Mouse (Mus musculus): Measurements from ENCODE around the gene 4930432M17Rik.

The 4930432M17Rik gene

DNA sequence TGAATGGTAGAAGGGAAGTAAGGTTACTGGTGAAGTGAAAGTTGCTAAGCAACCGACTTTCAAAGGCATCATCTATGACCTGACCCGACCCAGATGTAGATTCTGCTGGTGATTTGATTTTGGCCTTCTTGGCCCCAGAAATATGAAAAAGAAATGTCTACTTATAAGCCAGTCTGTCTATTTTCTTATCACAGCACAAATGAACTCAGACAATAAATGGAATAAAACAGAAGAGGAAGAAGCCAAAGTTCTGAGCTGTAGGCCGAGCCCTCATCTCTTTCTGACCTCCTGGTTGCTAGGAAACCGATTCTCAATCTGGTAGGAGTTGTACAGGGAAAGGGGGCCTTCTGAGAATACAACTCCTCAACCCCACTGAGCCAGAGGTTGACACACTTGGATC, at the start of gene 4930432M17Rik:
Gene 4930432M17Rik (plus strand): TSS at position 301 of the 400 bp plus-strand sequence.
- in situ Hi-C loops (cut with MboI, MseI) = no loop called here

DNA sequence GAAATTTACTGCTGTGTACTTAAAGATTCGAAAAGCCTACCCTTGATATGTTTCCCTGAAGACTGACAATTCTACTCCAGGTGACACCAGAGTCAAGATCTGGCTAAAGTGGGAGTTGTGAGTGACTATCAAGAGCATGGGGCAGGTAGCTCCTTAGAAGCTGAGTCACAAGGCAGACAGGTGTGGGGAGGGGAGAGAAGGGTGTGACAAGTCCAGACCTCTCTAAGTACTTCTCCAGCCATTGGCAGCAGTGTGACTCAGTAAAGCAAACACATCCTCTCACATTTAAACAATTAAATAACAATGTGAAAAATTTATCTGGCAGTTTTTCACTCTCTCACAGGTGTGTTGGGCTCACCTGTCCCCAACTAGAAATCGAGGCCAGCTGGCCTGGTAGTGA, 44.9 kb upstream of the 4930432M17Rik start:
- in situ Hi-C loops (cut with MboI, MseI) = no loop called here

DNA sequence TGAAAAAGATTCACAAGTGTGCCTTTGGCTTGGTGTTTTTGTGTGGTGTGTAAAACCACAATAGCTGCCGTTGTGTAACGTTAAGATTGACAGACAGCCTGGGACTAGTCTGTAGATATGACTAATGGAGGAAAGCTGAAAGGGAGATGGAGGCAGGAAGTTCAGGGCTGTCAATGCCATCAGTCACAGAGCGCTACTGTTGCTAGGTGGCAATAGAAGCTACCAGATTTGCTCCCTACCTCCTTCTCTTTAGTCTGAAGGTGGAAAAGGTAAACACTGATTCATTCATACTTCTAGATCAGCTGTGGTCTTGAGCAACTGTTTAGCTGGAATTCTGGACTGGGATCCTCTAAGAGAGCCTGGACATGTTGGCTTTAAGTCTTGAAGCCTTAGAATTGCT, 44.3 kb upstream of the 4930432M17Rik start:
- in situ Hi-C loops (cut with MboI, MseI) = no loop called here

DNA sequence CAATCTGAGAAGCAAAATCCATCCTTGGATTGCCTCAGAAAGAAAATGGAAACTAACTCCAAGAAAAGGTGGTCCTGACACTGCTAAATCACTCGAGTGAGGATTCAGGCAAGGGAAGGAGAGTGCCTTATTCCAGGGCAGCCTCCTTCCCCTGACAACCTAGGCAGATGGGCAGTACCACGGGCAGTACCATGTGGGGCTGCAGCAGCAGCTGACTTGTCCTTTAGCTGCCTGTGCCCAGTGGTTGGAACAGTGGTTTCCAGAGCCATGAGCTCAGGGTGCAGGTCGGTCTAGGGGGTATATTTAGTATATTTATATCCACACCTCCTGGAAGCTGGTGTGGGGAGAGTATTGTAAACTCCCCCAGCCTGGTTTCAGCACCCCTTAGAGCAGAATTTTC, 42.3 kb upstream of the 4930432M17Rik start:
- in situ Hi-C loops (cut with MboI, MseI) = no loop called here

DNA sequence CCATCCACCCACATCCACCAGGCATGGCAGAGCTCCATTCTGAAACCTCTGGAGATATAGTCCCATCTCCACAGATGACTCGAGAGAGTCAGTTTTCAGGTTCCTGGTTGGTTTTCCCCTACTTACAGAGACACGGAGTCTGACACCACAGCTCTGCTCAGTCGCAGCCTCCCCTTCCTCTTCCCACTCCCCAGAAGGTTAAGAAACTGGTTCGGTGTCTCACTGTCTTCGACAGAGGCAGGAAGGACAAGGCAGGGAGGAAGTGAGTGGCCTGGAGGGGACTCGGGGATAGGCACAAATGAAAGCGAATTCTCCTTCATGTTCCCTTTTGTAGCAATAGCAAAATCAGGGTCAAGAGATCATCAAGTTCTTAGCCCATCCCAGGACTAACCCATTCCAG, 39.9 kb upstream of the 4930432M17Rik start:
- in situ Hi-C loops (cut with MboI, MseI) = no loop called here

DNA sequence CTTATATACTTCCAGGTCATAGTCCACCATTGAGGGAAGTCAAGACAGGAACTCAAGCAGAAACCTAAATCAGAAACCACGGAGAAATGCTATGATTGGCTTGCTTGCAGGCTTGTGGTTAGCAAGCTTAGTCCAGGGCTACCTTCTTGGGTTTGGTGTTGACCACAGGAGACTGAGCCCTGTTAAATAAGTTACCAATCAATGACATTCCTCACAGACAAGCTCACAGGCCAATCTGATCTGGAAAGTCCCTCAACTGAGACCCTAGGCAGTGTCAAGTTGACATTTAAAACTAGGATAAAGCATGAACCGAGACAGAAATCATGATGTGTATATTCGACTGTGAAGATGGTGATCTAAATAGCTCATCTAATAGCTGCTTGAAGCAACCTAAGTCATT, 35.6 kb upstream of the 4930432M17Rik start:
- in situ Hi-C loops (cut with MboI, MseI) = loop anchor here (5.0 kb wide), 1 partner anchor 83 kb away; no protein-coding TSS in a partner anchor

DNA sequence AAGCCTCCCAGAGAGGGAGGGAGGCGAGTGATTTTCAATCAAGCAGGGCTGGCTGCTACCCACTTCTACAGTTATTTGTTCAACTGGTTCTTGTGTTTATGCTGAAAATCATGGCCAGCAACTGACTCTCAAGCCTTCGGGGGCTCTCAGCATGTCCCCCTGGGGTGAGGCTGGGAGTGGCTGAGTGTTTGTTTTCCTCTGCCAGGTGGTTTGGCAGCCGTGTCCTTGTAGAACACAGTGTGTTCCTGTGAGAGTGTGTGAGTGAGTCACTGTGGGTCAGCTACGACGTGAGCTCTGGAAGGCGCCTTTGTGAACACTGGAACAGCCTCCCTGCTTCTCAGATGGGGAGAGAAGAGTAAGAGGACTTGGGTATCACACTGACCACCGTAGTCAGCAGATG, 35.1 kb upstream of the 4930432M17Rik start:
- in situ Hi-C loops (cut with MboI, MseI) = loop anchor here (5.0 kb wide), 1 partner anchor 83 kb away; no protein-coding TSS in a partner anchor

DNA sequence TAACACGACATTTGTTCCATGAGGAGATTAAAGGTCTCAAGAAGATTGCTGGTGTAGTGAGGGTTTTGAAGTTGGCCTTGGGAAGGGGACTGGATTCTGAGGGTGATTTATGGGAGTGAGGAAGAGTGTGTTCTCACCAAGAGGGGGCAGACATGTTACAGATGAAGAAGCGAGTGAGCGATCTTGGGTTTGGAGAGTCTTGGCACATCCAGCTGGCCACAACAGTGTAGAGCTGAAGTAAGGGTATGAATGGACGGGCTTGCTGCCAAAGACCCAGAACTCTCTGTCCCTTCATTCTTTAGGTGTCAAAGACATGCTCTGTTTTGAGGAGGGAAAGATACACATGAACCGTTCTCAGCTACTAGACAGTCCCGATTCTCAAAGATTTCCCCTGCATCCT, 34.2 kb upstream of the 4930432M17Rik start:
- in situ Hi-C loops (cut with MboI, MseI) = loop anchor here (5.0 kb wide), 1 partner anchor 84 kb away; no protein-coding TSS in a partner anchor

DNA sequence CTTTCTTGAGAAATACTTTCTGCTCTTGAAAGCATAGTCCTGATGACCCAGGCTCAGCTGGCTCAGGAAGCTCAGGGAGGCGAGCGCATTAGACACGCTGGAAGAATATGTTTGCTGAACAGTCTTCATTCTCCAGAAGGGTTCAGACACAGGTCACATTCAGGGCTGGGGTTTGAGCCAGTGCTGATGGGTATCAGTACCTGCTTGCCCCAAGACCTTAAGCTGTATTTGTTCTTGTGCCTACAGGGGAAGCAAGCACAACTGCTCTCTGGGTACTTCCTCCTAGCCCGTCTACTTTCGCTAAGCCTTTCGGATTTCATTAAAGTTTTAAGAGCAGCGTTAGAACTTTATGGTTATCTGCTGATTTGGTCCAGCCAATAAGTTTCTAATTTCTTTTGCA, 33.8 kb upstream of the 4930432M17Rik start:
- in situ Hi-C loops (cut with MboI, MseI) = loop anchor here (5.0 kb wide), 1 partner anchor 84 kb away; no protein-coding TSS in a partner anchor

DNA sequence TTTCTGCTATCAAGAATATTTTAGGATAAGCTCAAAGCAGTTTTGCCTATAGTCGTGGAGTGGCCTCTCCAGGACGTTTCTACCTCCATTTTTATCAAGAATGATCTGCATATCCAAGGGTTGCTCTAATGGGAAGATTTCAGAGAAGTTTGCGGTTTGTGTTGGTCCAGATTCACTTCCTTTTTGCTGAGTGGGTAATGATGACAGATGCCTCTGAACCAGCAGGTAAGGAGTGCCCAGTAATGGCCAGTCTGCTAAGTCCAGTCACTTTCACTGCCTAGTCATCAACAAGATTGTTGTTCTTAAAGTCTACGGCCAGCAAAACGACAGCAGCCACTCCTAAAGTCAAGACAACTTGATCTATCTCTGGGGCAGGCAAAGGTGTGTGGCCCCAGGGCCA, 32.8 kb upstream of the 4930432M17Rik start:
- in situ Hi-C loops (cut with MboI, MseI) = loop anchor here (5.0 kb wide), 1 partner anchor 85 kb away; no protein-coding TSS in a partner anchor

DNA sequence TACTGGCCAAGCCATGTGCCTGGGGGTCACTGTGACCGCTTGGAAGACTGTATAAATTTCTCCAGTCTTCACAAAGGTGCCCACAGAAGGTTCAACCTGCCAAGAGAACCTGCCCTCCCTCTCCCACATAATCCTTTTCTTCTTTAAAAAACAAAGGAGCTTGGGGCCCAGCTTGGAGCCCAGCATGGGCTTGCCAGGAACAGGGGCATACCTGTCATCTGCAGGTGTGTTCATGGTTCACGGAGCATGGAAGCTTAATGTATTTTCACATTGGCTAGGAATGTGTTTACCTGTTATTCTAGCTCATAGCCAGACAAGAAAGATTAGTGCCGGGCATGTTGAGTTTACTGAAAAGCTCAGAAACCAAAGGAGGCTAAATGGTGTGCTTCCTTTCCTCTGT, 32.3 kb upstream of the 4930432M17Rik start:
- in situ Hi-C loops (cut with MboI, MseI) = loop anchor here (5.0 kb wide), 1 partner anchor 86 kb away; no protein-coding TSS in a partner anchor

DNA sequence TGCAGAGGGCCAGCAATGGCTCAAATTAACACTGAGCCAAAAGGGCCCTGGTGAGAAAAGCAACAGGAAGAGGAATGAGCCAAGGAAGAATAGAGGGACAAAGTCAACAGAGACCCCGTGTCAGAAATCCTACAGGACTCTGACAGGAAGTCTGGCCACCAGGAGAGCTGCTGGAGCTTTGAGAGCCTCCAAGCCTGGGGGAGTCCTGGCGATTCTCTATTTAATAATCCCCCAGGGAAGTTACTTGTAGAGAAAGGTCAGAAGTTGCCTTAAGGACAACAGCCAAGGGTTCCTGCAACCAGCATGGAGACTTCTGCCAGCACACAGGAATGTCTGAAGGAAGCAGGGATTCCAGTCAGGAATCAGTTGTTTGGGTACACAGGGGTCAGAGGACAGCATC, 30.0 kb upstream of the 4930432M17Rik start:
- in situ Hi-C loops (cut with MboI, MseI) = no loop called here

DNA sequence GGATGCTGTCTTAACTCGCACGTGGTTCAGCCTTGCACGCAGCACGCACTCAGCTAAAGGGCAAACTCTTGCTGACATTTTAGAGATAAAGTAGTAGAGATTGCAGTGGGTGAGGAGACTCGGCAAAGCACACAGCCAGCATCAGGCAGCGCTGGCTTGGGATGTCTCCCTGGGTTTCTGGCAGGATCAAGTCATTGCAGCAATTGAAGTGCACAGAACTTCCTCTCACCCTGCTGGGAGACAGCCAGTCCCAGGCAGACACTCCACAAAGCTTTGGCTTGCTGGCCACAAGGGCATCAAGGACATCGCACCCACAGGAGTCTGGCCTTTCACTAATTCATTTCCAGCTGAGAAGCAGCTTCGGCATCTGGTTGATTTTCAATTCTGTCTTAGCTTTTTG, 27.3 kb upstream of the 4930432M17Rik start:
- in situ Hi-C loops (cut with MboI, MseI) = no loop called here

DNA sequence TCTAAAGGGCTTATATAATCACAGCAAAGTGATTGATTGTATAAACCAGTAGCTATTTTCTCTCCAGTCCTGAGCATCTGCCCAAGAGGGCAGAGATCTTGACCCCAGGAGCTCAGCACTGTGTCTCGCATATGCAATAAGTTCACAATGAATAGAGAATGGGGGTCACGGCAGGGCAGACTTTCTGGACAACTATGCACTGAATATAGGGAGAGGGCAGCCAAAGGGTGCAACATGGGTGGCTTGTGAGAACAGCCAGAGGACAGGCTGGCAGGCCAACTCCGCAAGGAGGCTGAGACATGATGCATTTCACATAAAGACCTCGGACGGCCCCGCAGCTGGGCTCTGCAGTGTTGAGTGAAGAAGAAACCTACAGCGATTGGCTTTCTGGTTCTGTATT, 25.1 kb upstream of the 4930432M17Rik start:
- in situ Hi-C loops (cut with MboI, MseI) = no loop called here

DNA sequence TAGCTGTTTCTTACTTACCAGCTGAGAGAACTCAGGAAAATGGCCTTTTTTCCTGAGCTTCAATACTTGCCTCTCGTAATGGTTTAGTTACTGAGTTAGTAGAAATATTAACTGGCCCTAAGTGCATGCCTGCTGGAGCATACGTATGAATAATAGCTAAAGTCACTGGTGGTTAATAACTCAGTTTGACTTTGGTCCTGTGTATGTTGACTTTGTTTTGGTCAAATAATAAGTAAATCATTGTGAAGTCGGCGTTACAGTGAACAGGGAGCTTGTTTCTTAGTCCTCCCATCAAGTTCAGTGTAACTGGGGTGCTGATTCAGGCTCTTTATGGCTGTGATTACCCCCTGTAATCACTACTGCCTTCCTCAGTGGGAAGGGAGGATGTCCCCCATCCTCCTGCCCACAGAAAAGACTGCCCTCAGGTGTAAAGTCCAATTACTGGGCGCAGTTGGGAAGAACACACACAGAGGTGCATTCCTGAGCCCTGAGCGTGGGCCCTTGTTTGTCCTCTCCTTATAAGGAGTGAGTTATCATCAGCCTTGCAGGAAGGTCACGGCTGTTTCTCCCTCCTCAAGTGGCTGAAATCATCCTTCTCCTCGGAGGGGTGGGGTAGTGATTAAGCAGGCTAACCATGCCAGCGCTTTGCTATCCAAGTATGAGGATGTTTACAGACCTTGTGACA, 24.1 kb upstream of the 4930432M17Rik start:
- in situ Hi-C loops (cut with MboI, MseI) = no loop called here

DNA sequence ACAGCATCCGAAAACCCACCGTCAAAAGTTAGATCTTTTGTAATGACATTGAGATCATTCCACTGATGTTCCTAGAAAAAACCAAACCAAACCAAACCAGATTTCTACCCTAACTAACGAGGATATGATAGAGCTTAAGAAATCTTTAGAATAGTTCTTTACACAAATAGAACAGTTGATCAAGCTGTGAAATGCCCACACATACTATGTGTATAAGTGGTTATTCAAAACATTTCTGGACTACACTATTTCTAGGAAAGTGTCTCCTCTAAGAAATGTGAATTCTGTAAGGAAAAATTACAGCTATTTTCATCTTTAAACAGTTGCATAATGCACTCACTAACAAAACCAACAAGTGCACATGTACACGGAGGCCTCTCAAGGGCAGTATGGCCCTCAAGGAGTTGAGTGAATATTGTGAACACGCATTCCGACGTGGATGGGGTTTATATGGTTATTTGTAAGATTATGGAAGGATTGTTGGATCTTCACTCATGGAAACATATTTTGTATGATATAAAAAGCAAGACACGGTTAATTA, 22.3 kb upstream of the 4930432M17Rik start:
- in situ Hi-C loops (cut with MboI, MseI) = no loop called here

DNA sequence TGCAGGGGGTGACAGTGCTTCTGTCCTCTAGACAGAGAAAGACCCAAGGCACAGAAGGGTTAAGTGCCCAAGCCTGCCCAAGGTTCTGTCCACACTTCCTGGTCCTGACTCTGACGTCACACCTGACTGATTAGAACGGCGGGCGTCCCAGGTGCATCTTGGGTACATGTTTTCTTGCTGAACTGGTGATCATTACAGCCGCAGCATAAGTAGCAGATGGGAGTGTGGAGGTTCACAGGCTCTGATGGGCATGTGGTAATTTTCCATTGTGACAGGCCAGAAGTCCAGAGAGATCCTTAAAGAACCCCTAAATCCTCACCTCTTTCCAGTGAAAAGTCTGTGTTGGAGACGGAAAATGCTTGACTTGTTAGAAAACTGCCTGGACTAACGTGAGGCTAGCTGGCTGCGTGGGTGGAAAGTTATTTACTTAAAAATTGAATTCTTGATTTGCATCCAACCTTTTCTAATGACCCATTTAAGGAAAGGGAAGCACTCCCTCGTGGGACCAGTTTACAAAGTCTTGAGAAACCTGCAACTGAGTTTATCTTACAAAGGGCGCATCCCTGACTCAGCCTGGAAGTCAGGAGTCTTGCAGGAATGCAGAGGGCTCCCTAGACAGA, 20.4 kb upstream of the 4930432M17Rik start:
- in situ Hi-C loops (cut with MboI, MseI) = loop anchor here (10.0 kb wide), 1 partner anchor 1455 kb away; no protein-coding TSS in a partner anchor

DNA sequence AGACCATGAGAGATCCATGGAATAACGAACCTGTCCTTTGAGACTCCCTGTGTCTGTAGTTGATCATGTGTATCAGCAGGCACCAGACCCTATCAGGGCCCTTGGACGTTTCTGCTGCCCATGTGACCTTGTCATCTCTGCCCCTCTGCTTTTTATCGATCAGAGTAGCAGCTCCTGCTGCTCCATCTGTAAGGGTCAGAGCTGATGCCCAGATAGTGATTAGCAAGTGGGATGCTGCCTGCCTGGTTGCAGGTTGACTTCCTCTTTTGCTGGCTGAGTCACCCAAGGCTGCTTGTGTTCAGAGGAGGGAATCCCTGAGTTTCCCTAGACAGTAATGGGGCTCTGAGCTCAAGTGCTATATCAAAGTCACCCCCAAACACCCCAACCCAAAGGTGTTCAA, 18.9 kb upstream of the 4930432M17Rik start:
- in situ Hi-C loops (cut with MboI, MseI) = loop anchor here (10.0 kb wide), 1 partner anchor 1453 kb away; no protein-coding TSS in a partner anchor

DNA sequence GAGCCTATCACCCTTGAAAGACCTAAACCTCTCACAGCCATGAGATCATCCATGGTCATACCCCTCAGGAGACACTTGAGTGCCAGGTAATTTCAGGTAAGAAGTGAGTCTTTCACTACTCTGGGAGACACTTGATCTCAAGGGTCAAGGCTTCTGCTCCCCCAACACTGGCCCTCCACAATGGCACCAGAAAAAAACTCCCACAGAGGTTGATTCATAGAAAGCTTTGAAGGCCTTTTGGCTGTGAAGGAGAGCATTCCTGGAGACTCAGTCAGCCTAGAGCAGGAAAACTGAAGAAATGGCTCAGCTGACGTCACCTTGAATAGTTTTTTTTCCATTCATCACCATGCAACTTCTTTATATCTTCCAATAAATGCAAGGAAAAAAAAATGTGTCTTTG, 18.4 kb upstream of the 4930432M17Rik start:
- in situ Hi-C loops (cut with MboI, MseI) = loop anchor here (10.0 kb wide), 1 partner anchor 1453 kb away; no protein-coding TSS in a partner anchor

DNA sequence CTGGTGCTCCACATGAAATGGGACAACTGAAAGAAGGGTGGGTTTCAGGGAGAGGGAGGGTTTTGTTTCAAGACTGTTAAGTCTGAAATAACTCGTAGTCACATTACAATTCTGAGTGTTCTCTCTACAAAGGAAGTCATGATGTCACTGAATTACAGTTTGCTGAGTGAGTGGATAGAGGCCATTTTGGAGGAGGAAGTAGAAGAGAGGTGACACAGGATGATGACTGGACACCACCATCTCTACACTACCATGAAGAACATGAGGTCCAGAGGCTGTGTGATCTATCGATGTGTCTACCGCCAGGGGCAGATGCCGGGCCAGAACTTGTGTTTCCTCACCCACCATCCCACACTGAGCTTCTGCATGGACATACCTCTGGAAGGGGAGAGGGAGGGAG, 13.6 kb upstream of the 4930432M17Rik start:
- in situ Hi-C loops (cut with MboI, MseI) = loop anchor here (10.0 kb wide), 1 partner anchor 1448 kb away; no protein-coding TSS in a partner anchor

DNA sequence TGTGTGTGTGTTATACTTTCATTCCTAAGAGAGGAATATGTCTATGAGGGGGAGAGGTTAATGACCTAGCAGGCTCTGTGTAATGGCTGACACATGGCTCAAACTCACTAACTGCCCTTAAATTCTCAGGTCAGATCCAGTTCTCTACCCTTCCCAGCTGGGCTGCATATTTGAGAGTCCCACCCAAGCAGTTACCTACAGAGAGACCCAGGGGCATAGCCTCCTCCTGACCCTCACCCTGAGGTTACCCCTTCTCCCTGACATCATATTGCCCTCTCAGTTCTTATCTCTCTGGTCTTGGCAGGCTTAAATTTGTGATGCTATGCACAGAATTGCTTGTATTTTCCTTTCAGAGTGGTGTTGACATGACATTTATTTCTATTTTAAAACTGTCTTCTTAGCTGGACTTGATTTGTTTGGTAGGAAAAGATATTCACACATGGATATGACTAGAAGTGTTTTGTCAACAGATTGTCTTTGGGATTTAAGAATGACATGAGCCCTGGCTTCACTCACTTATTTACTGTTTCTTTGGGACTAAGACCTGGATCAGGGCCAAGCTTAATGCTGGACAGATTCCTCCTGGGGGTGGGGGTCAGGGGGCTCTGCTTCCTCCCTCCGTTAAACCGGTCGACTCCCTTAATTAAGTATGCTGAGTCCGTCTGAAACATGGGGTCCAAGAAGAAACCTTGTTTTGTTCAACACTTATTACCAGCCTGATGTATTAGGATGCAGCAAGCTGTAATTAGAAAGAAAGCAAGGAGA, 7.7 kb upstream of the 4930432M17Rik start:
- in situ Hi-C loops (cut with MboI, MseI) = no loop called here

DNA sequence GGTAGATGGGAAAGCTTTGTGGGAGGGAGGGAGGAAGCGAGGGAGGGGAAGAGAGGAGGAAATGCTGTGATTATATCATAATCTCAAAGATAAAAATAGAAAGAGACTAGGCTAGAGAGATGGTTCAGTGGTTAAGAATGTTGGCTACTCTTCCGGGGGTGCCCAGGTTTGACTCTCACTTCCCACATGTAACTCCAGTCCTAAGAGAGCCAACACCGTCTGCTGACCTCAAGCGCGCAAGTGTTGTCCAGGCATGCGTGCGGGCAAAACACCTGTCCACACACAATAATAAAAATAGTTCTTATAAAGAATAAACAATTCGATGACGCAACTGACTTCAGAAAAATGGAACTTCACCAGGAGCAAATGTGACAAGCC, 7.1 kb upstream of the 4930432M17Rik start:
- in situ Hi-C loops (cut with MboI, MseI) = no loop called here
